12 mouse cellular contexts compared by ENCODE assay signal in genomic region chr1:163344931-163345330, GRCm38 (mm10). TPM values are rescaled to one million over a fixed set of nuclear protein-coding genes. Genes with fewer than 3 reads are reported as not detected.
DNase-seq lines count a peak whose midpoint lies in the region; ATAC-seq and TF ChIP-seq lines count a peak whose summit lies in the region.
"Had no signal": no experiment of that assay in that cellular context is flagged by ENCODE, and none has a peak within 500 bp of the region (broad histone marks: within the 10 kb centered on the region; RNA-seq: fewer than 3 reads in every experiment).

No protein-coding gene starts in this region.

- H3K9me3 ChIP-seq in hindbrain, embryonic 10.5 days = no peaks in the 10 kb centered on the region
- no peaks in the 10 kb centered on the region for H3K9me3 ChIP-seq in hindbrain, embryonic 14.5 days (ENCODE audit: control insufficient read depth, low read length)
- H3K9me3 ChIP-seq in midbrain, postnatal 0 days (ENCODE audit: low read length) = no peaks in the 10 kb centered on the region
- no peaks in the 10 kb centered on the region for H3K9me3 ChIP-seq in midbrain, embryonic 14.5 days (ENCODE audit: control insufficient read depth, low read length)
- H3K9me3 ChIP-seq: neural tube, embryonic 15.5 days had no signal

- H3K4me1 ChIP-seq in hindbrain, embryonic 10.5 days (replicated peaks) = no peaks in the 10 kb centered on the region
- H3K4me1 ChIP-seq in hindbrain, embryonic 14.5 days (replicated peaks; ENCODE audit: control insufficient read depth, insufficient read depth, low read length) = no peaks in the 10 kb centered on the region
- no peaks in the 10 kb centered on the region for H3K4me1 ChIP-seq in midbrain, postnatal 0 days (ENCODE audit: insufficient read depth, low read length)
- H3K4me1 ChIP-seq in midbrain, embryonic 14.5 days (ENCODE audit: control insufficient read depth, insufficient read depth, low read length) = no peaks in the 10 kb centered on the region
- H3K4me1 ChIP-seq: forebrain, embryonic 12.5 days; neural tube, embryonic 15.5 days had no signal

- H3K4me2 ChIP-seq in hindbrain, embryonic 14.5 days (replicated peaks) = no peak overlapping the region
- H3K4me2 ChIP-seq in midbrain, postnatal 0 days (ENCODE audit: low read depth, low read length, poor library complexity, severe bottlenecking) = no peak overlapping the region
- H3K4me2 ChIP-seq in midbrain, embryonic 14.5 days (ENCODE audit: low read length) = no peak overlapping the region
- H3K4me2 ChIP-seq: forebrain, embryonic 12.5 days; neural tube, embryonic 15.5 days had no signal

- H3K9ac ChIP-seq in hindbrain, embryonic 14.5 days = no peak overlapping the region
- no peak overlapping the region for H3K9ac ChIP-seq in midbrain, postnatal 0 days (replicated peaks; ENCODE audit: low read length, poor library complexity, severe bottlenecking)
- H3K9ac ChIP-seq in midbrain, embryonic 14.5 days (replicated peaks; ENCODE audit: low read length) = no peak overlapping the region
- H3K9ac ChIP-seq: forebrain, embryonic 12.5 days; neural tube, embryonic 15.5 days had no signal

- WGBS in hindbrain, embryonic 10.5 days = 30% methylated on average over 1 of the region's 1 CpGs
- WGBS in hindbrain, embryonic 14.5 days = 14% methylated on average over 1 of the region's 1 CpGs
- 32% methylated on average over 1 of the region's 1 CpGs for WGBS in midbrain, postnatal 0 days
- 20% methylated on average over 1 of the region's 1 CpGs for WGBS in midbrain, embryonic 14.5 days

- H3K27me3 ChIP-seq in hindbrain, embryonic 10.5 days (ENCODE audit: insufficient read depth, poor library complexity, severe bottlenecking) = no peaks in the 10 kb centered on the region
- H3K27me3 ChIP-seq in hindbrain, embryonic 14.5 days (ENCODE audit: control insufficient read depth, insufficient read depth, low read length) = no peaks in the 10 kb centered on the region
- H3K27me3 ChIP-seq in midbrain, postnatal 0 days (ENCODE audit: insufficient read depth, low read length) = no peaks in the 10 kb centered on the region
- H3K27me3 ChIP-seq in midbrain, embryonic 14.5 days (ENCODE audit: control insufficient read depth, insufficient read depth, low read length) = no peaks in the 10 kb centered on the region
- H3K27me3 ChIP-seq: forebrain, embryonic 12.5 days; neural tube, embryonic 15.5 days had no signal

- H3K36me3 ChIP-seq in hindbrain, embryonic 10.5 days = no peaks in the 10 kb centered on the region
- H3K36me3 ChIP-seq in hindbrain, embryonic 14.5 days (replicated peaks; ENCODE audit: control insufficient read depth, insufficient read depth) = no peaks in the 10 kb centered on the region
- H3K36me3 ChIP-seq in midbrain, postnatal 0 days (ENCODE audit: insufficient read depth, low read length) = no peaks in the 10 kb centered on the region
- no peaks in the 10 kb centered on the region for H3K36me3 ChIP-seq in midbrain, embryonic 14.5 days (ENCODE audit: control insufficient read depth, insufficient read depth, low read length)
- H3K36me3 ChIP-seq: forebrain, embryonic 12.5 days; neural tube, embryonic 15.5 days had no signal

- H3K4me3 ChIP-seq in hindbrain, embryonic 10.5 days = no peak overlapping the region
- H3K4me3 ChIP-seq in hindbrain, embryonic 14.5 days (replicated peaks; ENCODE audit: low read length) = no peak overlapping the region
- H3K4me3 ChIP-seq in midbrain, postnatal 0 days (ENCODE audit: low read depth, low read length) = no peak overlapping the region
- H3K4me3 ChIP-seq in midbrain, embryonic 14.5 days (replicated peaks; ENCODE audit: low read depth, low read length) = no peak overlapping the region
- H3K4me3 ChIP-seq: forebrain, embryonic 12.5 days; neural tube, embryonic 15.5 days had no signal

- peak; percentile 20; the same call in 1 of the 2 replicates for TF ChIP-seq CTCF in midbrain, postnatal 0 days (IDR thresholded peaks at IDR 0.05)

- H3K27ac ChIP-seq in hindbrain, embryonic 10.5 days = no peak overlapping the region
- no peak overlapping the region for H3K27ac ChIP-seq in hindbrain, embryonic 14.5 days
- no peak overlapping the region for H3K27ac ChIP-seq in midbrain, postnatal 0 days (ENCODE audit: low read depth, low read length)
- no peak overlapping the region for H3K27ac ChIP-seq in midbrain, embryonic 14.5 days (replicated peaks; ENCODE audit: low read depth, low read length)
- H3K27ac ChIP-seq: forebrain, embryonic 12.5 days; neural tube, embryonic 15.5 days had no signal

- peak; percentile 11 for DNase-seq in hindbrain, embryonic 10.5 days (ENCODE audit: low spot score)
- no peak for DNase-seq in hindbrain, embryonic 14.5 days (ENCODE audit: low spot score)
- no peak for DNase-seq in midbrain, postnatal 0 days (ENCODE audit: low spot score)
- no peak for DNase-seq in midbrain, embryonic 14.5 days
- DNase-seq in brain, adult 2 months (ENCODE audit: low read depth, low spot score) = peak; percentile 7
- peak; percentile 1 for DNase-seq in thymus, postnatal 25 days
- no peak for DNase-seq in cerebellum, adult 8-10 months
- DNase-seq in frontal cortex, postnatal 14 days (ENCODE audit: low spot score in 2 of 2) = no peak
- DNase-seq: cerebellum, adult 9-10 months; lung, postnatal 36 days had no signal

- no peak for ATAC-seq in hindbrain, embryonic 14.5 days (ENCODE audit: low FRiP score)
- ATAC-seq in midbrain, postnatal 0 days (ENCODE audit: low FRiP score) = no peak
- no peak for ATAC-seq in midbrain, embryonic 14.5 days (ENCODE audit: low FRiP score, low TSS enrichment)

RNA-seq across cellular contexts. Expression of gene Prrx1, which starts 31.4 kb away (rescaled TPM):
- polyA plus RNA-seq in hindbrain, embryonic 10.5 days (2016; fragmentation: Nextera tagmentation; extraction: Ambion mirVana) = 28.9 and 33.1 TPM in 2 replicates
- 4.6 and 5.3 TPM in 2 replicates for polyA plus RNA-seq in hindbrain, embryonic 14.5 days (2014; fragmentation: Nextera tagmentation; extraction: Ambion mirVana)
- 6.0 and 7.8 TPM in 2 replicates for total RNA-seq in midbrain, postnatal 0 days (2014; rRNA removed)
- 4.2 and 4.3 TPM in 2 replicates for polyA plus RNA-seq in midbrain, postnatal 0 days (2015; fragmentation: Nextera tagmentation; extraction: Ambion mirVana)
- 0.84 and 3.5 TPM in 2 replicates for polyA plus RNA-seq in midbrain, embryonic 14.5 days (2014; fragmentation: Nextera tagmentation; extraction: Ambion mirVana)

RNA-seq across cellular contexts. Expression of gene Gorab, which starts 58.5 kb away (rescaled TPM):
- polyA plus RNA-seq in hindbrain, embryonic 10.5 days (2016; fragmentation: Nextera tagmentation; extraction: Ambion mirVana) = 22.9 and 24.0 TPM in 2 replicates
- polyA plus RNA-seq in hindbrain, embryonic 14.5 days (2014; fragmentation: Nextera tagmentation; extraction: Ambion mirVana) = 20.5 and 22.2 TPM in 2 replicates
- total RNA-seq in midbrain, postnatal 0 days (2014; rRNA removed) = 12.7 and 13.5 TPM in 2 replicates
- polyA plus RNA-seq in midbrain, postnatal 0 days (2015; fragmentation: Nextera tagmentation; extraction: Ambion mirVana) = 17.0 and 17.4 TPM in 2 replicates
- polyA plus RNA-seq in midbrain, embryonic 14.5 days (2014; fragmentation: Nextera tagmentation; extraction: Ambion mirVana) = 21.4 and 23.7 TPM in 2 replicates

Comparison
In these comparisons a context has a peak if more than half of its experiments do, and no peak if none do; other contexts are left out.
1. DNase-seq: peak in hindbrain, embryonic 10.5 days (single experiment), brain, adult 2 months (single experiment) and thymus, postnatal 25 days (single experiment); none in hindbrain, embryonic 14.5 days (single experiment), midbrain, postnatal 0 days (single experiment), midbrain, embryonic 14.5 days (single experiment), cerebellum, adult 8-10 months (single experiment) and frontal cortex, postnatal 14 days (0 of 2).